Mouse (Mus musculus): ENCODE results near the gene Grin2d.

DNA sequence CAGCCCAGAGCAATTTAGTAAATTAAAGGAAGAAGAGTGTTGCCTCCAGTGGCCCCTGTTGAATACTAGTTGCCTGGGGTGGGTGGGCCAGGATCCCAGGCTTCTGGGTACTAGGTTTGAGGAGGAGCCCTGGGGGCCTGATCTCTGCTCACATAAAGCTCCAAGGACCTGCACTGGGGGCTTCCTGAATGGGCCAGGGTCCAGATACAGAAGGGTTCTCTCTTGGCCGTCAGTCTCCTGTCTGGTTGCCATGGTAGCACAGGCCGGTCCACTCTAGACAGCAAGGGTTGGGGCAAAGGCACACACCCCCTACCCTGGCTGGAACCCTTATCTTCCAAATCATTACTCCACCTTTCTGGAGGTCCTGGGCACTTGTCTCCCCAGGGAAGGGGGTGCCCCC, 10.3 kb downstream of the Grin2d start:
- no peak for TF ChIP-seq CTCF (IDR thresholded peaks at IDR 0.05; ENCODE audit: low read depth, low read length)
- TF ChIP-seq POLR2A (IDR thresholded peaks at IDR 0.05; ENCODE audit: insufficient read depth, low read length), result no peak
- TF ChIP-seq EP300 (IDR thresholded peaks at IDR 0.05; ENCODE audit: insufficient read depth, low read depth, low read length), result no peak
